Mouse (Mus musculus): Measurements from ENCODE around the gene Med22. TPM values are rescaled to one million over a fixed set of nuclear protein-coding genes. Genes with fewer than 3 reads are reported as not detected.

Med22 gene
- polyA plus RNA-seq, 1 experiment = 53.0 TPM

DNA sequence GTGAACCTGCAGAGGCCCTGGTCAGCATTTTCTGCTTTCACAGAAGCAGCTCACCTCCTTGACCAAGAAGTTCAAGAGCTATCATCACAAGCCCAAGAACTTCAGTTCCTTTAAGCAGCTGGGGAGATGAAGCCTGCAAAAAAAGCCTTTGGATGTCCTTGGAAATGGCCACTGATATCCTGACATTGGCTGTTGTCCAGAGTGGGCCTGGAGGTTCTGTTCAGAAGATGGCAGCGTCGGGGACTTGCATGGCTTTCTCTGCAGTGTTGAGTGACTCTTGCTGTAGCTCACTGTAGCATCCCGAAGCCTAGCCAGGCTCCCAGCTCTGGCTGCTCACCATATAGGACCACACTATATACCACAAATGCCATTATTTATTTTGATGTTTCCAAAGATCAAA is 9.2 kb upstream of the Med22 start:
- Histone ChIP-seq H3K4me3 (ENCODE audit: insufficient read depth, low read length) (no peak overlapping the region), H3K4me1 (ENCODE audit: control insufficient read depth, insufficient read depth, low read length) (peaks cover 18% of the 10 kb centered on the region), H3K27ac (ENCODE audit: insufficient read depth, low read depth, low read length) (no peak overlapping the region)
- TF ChIP-seq POLR2A (IDR thresholded peaks at IDR 0.05; ENCODE audit: borderline replicate concordance, low read depth, low read length) (no peak), CTCF (IDR thresholded peaks at IDR 0.05; ENCODE audit: low read depth, low read length) (no peak)

- peaks cover 16% of the 10 kb centered on the region for H3K4me1 ChIP-seq (ENCODE audit: control insufficient read depth, insufficient read depth, low read length)
- TF ChIP-seq POLR2A (IDR thresholded peaks at IDR 0.05; ENCODE audit: borderline replicate concordance, low read depth, low read length) = no peak
- TF ChIP-seq CTCF (IDR thresholded peaks at IDR 0.05; ENCODE audit: low read depth, low read length) = no peak
- H3K27ac ChIP-seq (ENCODE audit: insufficient read depth, low read depth, low read length) = peak overlapping the region; percentile 63
- H3K4me3 ChIP-seq (ENCODE audit: insufficient read depth, low read length) = peak overlapping the region; percentile 66
Measured at GRCm38 (mm10) chr2:26916738-26917137, 6.3 kb upstream of the Med22 start.

DNA sequence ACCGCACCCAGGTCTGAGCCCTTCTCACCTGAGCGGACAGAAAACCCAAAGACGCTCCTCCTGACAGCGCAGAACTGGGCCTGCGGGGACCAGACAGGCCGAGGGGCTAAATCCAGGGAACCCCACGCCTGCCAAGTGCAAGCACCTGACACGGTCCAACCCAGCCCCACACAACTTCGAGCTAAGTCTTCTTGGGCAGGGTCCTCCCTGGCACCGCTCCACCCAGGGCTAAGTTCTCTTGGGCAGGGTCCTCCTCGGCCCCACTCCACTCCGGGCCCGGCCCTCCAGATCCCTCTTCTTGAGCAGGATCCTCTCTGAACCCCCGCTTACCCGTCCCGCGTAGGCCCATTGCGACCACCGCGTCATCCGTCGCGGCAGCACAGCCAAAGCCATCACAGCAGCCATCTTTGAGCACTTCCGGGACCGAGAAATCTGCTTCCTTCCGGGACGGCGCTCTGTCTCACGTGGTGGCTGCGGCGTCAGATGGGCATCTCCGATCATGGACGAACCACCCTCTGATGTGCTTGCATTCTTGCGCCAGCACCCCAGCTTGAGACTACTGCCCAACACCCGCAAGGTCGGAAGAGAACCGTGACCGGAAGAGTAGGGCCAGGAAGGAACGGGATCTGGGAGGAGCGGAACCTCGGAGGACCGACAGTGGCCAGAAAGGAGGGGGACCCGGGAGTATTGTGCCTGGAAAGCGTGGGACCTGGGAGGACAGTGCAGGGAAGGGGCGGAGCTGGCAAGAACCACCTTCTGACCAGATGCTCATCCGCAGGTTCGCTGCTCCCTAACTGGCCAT is 5.7 kb upstream of the Med22 start, which contains the start of the genes Surf2 and Surf1:
TSS of gene Surf2 (plus strand) at position 441 of the 802 bp plus-strand sequence.
TSS of gene Surf1 (minus strand) at position 604 of the 802 bp plus-strand sequence.
- peak within 1 kb of the TSS; percentile 66 for H3K4me3 ChIP-seq (ENCODE audit: insufficient read depth, low read length)
- H3K4me1 ChIP-seq (ENCODE audit: control insufficient read depth, insufficient read depth, low read length) = peaks cover 12% of the 10 kb centered on the region
- TF ChIP-seq POLR2A (IDR thresholded peaks at IDR 0.05; ENCODE audit: borderline replicate concordance, low read depth, low read length) (no peak), CTCF (IDR thresholded peaks at IDR 0.05; ENCODE audit: low read depth, low read length) (no peak)
- H3K27ac ChIP-seq (ENCODE audit: insufficient read depth, low read depth, low read length) = peak within 1 kb of the TSS; percentile 63

GRCm38 (mm10) chr2:26914148-26914941 is 3.9 kb upstream of the Med22 start:
- peaks cover 9% of the 10 kb centered on the region for H3K4me1 ChIP-seq (ENCODE audit: control insufficient read depth, insufficient read depth, low read length)
- 0 out of 2 replicates have a peak overlapping the region, but pooled peaks have one; percentile 1 for H3K4me3 ChIP-seq (ENCODE audit: insufficient read depth, low read length)
- TF ChIP-seq CTCF (IDR thresholded peaks at IDR 0.05; ENCODE audit: low read depth, low read length) = no peak
- H3K27ac ChIP-seq (ENCODE audit: insufficient read depth, low read depth, low read length) = no peak overlapping the region

- H3K4me3 ChIP-seq (ENCODE audit: insufficient read depth, low read length) = no peak overlapping the region
- TF ChIP-seq POLR2A (IDR thresholded peaks at IDR 0.05; ENCODE audit: borderline replicate concordance, low read depth, low read length) (no peak), CTCF (IDR thresholded peaks at IDR 0.05; ENCODE audit: low read depth, low read length) (no peak)
- H3K4me1 ChIP-seq (ENCODE audit: control insufficient read depth, insufficient read depth, low read length) = peaks cover 15% of the 10 kb centered on the region
- no peak overlapping the region for H3K27ac ChIP-seq (ENCODE audit: insufficient read depth, low read depth, low read length)
Measured at GRCm38 (mm10) chr2:26913416-26914147, 3.1 kb upstream of the Med22 start.

DNA sequence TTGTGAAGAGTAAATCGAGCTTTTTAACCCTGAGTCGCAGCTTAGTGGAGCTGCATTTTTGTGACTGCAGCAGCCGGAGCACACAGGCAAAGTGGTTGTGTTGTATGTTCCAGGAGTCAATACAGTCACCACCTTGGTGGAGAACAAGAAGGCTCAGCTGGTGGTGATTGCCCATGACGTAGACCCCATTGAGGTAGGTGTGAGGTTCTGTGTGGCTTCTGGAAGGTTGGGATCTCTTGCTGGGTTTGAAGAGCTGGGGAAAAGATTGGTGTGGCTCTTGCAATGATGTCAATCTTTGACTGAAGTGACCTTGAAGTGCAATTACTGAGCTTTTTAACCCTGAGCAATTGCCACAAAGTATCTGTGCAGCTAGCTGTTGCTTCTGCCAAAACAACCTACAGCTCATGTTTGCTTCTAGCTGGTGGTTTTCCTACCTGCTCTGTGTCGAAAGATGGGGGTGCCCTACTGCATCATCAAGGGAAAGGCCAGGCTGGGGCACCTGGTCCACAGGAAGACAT is 1.8 kb upstream of the Med22 start:
- TF ChIP-seq POLR2A (IDR thresholded peaks at IDR 0.05; ENCODE audit: borderline replicate concordance, low read depth, low read length) = no peak
- peak overlapping the region; percentile 83 for H3K4me3 ChIP-seq (ENCODE audit: insufficient read depth, low read length)
- peaks cover 16% of the 10 kb centered on the region for H3K4me1 ChIP-seq (ENCODE audit: control insufficient read depth, insufficient read depth, low read length)
- H3K27ac ChIP-seq (ENCODE audit: insufficient read depth, low read depth, low read length) = no peak overlapping the region

- TF ChIP-seq CTCF (IDR thresholded peaks at IDR 0.05; ENCODE audit: low read depth, low read length) = no peak
- no peak for TF ChIP-seq POLR2A (IDR thresholded peaks at IDR 0.05; ENCODE audit: borderline replicate concordance, low read depth, low read length)
- H3K4me3 ChIP-seq (ENCODE audit: insufficient read depth, low read length) = peak overlapping the region; percentile 83
- peaks cover 17% of the 10 kb centered on the region for H3K4me1 ChIP-seq (ENCODE audit: control insufficient read depth, insufficient read depth, low read length)
Measured at GRCm38 (mm10) chr2:26910994-26911765, 703 bp upstream of the Med22 start.

DNA sequence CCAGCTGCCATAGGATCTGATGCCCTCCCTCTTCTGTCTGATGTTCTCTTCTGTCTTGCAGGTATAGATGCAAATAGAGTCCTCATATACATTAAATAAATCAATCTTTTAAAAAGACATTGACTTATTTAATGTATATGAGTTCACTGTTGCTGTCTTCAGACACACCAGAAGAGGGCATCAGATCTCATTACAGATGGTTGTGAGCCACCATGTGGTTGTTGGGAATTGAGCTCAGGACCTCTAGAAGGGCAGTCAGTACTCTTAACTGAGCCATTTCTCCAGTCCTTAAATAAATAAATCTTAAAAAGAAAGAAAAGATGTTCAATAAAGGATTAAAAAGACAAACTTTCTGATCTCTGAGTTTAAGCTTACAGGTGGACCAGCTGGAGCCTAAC is 1.1 kb downstream of the Med22 start:
- Histone ChIP-seq H3K4me3 (ENCODE audit: insufficient read depth, low read length) (peak overlapping the region; percentile 90), H3K27ac (ENCODE audit: insufficient read depth, low read depth, low read length) (peak overlapping the region; percentile 49), H3K4me1 (ENCODE audit: control insufficient read depth, insufficient read depth, low read length) (peaks cover 14% of the 10 kb centered on the region)
- no peak for TF ChIP-seq POLR2A (IDR thresholded peaks at IDR 0.05; ENCODE audit: borderline replicate concordance, low read depth, low read length)
- no peak for TF ChIP-seq CTCF (IDR thresholded peaks at IDR 0.05; ENCODE audit: low read depth, low read length)

More at GRCm38 (mm10) chr2:26910994-26911765, 703 bp upstream of the Med22 start:
- peak overlapping the region; percentile 80 for H3K27ac ChIP-seq (ENCODE audit: insufficient read depth, low read depth, low read length)
